Mouse (Mus musculus) spleen, adult 12 weeks (tissue): ENCODE measurements at regions not wholly inside any gene's neighbourhood (a gene's known extent, or its start where the extent isn't known, plus 50 kb on each side); places are given as distances from the start of the nearest gene placed in this dataset.

Experiments
- DNase-seq: peaks from one replicate; pipeline ENCODE4 v3.0.0; 2022; ENCODE audit warnings: low spot score

DNA sequence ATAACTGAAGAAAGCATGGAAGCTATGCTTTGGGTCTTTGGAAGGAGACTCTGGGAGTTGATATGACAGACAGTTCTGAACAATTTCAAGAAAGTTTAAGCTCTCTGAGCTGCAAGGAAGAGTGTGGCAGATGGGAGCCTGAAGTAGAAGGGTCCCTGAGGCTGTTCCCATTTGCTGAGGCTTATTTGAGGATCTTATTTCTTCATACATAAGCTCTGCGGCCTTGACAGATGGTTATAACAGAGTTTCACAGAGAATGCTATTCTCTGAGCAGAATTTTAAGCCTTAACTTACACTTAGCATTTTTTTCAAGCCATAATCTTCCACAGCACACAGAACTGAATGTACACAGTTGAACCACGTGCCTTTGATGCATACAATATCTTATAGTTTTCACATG, 278.7 kb downstream of the Plk2 start:
- DNase-seq: no peak

DNA sequence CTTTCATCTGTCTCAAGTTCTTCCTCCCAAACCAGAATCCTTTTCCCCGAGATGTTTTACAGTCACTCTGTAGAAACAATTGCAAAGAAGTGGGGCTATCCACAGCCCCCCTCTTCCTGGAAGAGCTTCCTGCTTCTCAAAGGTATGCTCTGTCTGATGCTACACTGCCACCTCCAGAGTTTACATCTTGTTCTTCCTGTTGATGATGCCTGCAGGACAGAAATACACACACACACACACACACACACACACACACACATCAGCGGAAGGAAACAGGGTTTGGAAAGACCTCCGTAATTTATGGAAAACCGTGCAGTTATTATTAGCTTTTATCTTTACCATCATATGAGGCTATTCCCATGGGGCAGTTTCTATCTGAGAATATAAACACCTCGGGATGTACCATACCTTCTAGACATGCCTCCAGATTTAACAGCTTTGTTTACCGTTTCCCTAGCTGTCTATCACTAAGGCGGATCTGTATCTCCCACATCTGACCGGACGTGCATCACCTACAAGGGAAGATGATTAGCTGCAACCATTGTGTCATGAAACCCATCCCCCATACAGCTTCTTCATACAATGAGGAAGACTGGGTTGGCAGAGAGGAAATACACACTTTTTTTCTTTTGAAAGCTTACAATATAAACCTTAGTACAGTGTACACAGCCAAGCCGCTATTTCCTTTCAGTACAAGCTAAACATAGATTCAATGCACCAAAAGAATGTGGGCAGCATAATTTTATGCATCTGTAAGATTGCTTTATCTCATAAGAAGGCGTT, 288.6 kb downstream of the Plk2 start:
- DNase-seq: no peak

- DNase-seq: no peak
These were observed 293.9 kb downstream of the Plk2 start for GRCm38 (mm10) chr13:110688796-110689195.

DNA sequence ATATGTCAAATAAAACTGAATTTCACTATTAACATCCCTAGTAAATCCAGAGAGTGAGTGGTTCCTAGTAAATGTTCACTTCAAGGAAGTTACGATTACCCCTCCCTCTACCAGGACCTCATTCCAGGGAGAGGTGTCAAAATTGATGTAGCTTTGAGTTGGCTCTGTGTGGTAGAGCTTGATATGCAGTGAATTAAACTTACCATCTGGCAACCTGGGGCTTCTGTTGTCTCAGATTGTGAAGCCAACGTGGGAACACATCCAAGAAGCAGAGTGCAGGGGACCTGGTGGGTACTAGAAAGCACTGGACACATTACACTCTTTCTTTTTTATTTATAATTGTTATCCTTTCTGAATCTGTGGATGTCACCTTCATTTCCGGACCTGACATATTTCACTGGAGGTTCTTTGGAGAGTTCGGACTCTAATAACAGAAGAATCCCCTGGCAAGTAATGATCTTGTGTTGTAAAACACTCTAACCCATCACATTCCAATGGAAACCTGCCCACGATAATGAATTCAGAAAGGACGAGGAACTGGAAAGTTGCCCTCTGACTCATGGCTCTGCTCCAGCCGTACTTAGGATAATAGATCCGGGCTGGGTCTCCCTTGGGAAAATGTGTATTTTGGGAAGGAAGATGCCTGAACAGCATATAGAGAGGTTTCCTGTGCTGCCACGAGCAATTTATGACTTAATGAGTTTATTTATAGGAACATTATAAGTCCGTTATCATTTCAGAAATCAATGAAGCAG, 295.8 kb downstream of the Plk2 start:
- DNase-seq: no peak

DNA sequence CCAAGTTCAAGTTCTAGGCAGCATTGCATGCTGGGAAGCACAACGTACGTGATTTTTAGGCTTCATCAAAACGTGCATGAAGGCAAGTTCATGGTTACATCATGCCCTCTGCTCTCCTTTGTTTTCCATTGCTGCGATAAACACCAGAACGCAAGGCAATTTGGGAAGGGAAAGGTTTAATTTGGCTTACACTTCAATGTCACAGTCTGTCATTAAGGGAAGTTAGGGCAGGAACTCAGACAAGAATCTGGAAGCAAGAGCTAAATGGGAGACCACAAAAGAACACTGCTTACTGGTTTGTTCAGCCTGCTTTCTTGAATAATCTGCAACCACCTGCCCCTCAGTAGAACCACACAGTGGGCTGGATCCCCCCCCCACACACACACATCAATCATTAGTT, 297.9 kb downstream of the Plk2 start:
- no peak for DNase-seq

- no peak for DNase-seq
These were observed 300.0 kb downstream of the Plk2 start for GRCm38 (mm10) chr13:110694876-110695275.

- no peak for DNase-seq
These were observed 301.7 kb downstream of the Plk2 start for GRCm38 (mm10) chr13:110696549-110696948.

DNA sequence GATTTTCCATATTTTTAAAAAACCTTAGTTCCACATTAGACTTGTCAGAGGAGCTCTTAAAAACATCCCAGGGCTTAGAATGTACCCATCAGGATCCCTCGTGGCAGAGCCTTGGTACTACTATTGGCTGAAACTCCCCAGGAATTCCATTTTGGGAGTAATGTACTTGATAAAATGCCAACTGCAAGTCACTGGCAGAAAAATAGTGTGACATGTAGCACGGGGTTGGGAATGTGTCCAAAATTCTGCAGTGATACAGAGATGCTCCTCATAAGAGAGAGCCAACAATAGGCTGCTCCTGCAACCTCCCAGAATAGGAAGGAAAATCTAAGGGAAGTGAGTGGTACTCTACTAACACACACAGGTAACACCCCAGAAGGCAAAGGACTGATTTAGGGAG, 309.4 kb downstream of the Plk2 start:
- DNase-seq: no peak

DNA sequence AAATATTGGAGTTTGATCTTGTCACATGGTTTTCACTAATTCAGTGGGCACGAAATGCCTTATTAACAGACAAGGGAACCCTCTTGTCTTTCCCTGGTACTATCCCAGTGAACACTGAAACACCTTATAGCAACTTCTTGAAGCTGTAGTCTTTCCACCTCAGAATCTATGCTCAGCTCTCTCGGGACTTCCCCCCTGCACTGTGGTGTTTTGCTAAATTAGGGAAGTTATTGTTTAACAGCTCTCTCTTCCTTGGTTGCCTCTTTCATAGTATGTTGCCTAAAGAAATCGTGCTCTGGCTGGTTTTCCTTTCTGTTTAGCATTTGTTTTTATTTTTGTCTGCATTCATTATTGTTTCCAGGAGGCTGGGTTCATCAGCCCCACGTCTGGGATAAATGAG, 316.0 kb downstream of the Plk2 start:
- no peak for DNase-seq

GRCm38 (mm10) chr13:110712527-110712926, 317.7 kb downstream of the Plk2 start:
- no peak for DNase-seq

- DNase-seq: no peak
These were observed 327.3 kb downstream of the Plk2 start for GRCm38 (mm10) chr13:110722170-110722569.

DNA sequence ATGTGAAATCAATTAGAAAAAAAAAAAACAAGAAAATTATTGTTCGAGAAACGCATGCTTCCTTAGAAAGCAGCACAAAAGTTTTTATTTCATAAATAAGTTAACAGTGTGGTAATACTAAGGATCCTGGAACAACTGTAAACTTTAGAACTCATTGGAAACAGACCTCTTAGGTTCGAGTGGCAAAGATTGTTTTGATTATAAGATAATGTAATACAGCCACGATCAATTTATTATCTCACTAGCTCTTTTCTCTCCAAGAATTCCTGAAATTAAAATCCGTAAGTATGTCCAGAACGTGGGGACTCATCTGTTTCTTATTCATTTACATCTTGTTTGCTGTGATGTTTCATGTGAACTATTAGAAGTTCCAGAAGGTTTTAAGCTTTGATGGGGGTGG, 327.9 kb downstream of the Plk2 start:
- no peak for DNase-seq

- no peak for DNase-seq
These were observed 330.0 kb downstream of the Plk2 start for GRCm38 (mm10) chr13:110724836-110725235.

DNA sequence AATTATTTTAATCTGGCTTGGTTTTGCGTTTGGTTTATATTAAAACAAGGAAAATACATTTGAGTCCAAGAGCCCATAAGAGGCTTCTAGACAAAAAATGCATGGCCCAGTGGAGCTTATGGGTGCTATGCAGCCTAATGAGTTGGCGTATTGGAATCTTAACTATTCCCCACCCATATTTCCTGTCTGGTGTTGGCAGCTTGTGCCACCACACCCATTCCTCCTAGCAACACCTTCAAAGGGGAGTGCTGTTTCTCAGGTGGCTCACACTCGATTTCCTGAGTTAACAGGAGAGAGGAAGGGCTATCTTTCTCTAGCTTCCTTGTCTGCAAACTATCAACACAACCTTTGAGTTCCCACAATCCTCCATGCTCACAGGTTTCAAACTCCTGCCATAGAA, 331.0 kb downstream of the Plk2 start:
- no peak for DNase-seq

GRCm38 (mm10) chr13:110735511-110735910, 340.7 kb downstream of the Plk2 start:
- DNase-seq: no peak

DNA sequence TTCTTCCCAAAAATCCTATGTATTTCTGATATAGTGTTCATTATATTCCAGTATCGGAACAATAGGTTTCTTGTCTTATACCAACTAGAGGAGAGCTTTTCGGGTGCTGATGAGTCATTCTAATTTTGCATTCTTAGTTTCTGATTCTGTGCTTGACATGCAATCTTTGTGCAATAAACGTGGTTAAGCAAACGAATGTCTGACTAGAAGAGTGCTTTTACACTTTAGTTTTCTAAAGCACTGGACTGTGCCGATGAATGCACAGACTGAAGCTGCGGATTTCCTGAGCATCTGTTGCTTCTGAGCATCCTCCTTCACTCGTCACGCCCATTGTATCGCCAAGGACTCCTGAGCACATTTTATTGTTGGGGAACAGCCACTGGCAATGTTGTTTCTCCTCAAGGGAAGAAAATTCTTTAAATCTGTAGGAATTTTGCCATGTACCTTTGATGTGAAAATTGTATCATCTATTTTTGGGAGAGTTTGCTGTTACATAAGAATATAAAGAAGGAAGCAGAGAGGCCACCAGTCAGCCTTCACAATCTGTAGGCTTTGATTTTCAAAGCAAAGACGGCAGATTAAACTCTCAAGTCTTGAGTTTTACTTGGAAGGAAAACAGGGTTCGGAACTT, 346.8 kb downstream of the Plk2 start:
- DNase-seq: no peak

- no peak for DNase-seq
These were observed 352.5 kb downstream of the Plk2 start for GRCm38 (mm10) chr13:110747223-110747868.

GRCm38 (mm10) chr13:110752746-110753145, 357.9 kb downstream of the Plk2 start:
- no peak for DNase-seq

GRCm38 (mm10) chr13:110754548-110754947, 359.7 kb downstream of the Plk2 start:
- DNase-seq: no peak

DNA sequence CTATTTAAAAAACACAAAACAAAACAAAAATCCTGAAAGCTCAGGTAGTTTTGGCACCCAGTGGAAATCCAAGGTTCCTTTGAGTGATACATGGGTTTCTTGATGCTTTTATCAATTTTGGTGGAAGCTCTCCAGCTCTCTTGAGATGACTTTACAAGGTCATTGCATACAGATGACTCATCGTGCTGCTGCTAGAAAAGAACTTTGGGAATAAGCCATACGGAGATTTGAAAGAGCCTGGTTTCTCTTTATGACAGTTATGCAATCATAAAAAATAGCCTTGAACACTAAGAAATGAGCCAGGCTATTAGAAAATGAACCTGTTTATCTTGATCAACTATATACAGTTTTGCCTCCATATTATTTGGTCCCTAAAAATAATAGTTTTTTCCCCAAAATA, 362.0 kb downstream of the Plk2 start:
- no peak for DNase-seq

GRCm38 (mm10) chr13:110769210-110769609, 374.4 kb downstream of the Plk2 start:
- no peak for DNase-seq

DNA sequence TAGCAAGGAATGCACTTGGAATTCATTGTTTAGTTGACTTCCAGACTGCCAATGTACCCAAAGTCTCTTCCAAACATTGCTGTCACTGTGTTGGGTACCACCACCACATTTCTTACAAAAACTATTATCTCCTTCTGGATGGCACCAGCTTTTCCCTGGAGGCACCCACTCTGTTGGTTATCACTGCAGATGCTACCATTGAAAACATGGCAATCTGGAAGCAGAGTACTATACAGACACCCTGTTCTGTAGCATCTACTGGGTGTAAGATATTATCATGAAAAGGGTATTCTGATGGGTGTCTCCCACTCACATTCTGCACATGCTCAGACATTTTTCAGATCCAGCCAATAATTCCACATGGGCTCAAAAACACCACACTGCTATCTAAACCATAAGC, 380.4 kb downstream of the Plk2 start:
- no peak for DNase-seq
